In genomic region chr4:41712421-41713196, GRCm38 (mm10) we compare ENCODE assay signal across 8 mouse cellular contexts. TPM values are rescaled to one million over a fixed set of nuclear protein-coding genes. Genes with fewer than 3 reads are reported as not detected.
A peak's percentile ranks its signal among the peaks of the same experiment; 100 is the strongest.
DNase-seq lines count a peak whose midpoint lies in the region; ATAC-seq and TF ChIP-seq lines count a peak whose summit lies in the region.

No protein-coding gene starts in this region.

- TF ChIP-seq EP300 in lung, postnatal 0 days (IDR thresholded peaks at IDR 0.05), result no peak

- peak overlapping the region; percentile 77 for H3K27ac ChIP-seq in lung, postnatal 0 days (ENCODE audit: low read length)
- peak overlapping the region; percentile 96 for H3K27ac ChIP-seq in forebrain, embryonic 10.5 days
- peak overlapping the region; percentile 82; the same call in 1 of the 2 replicates for H3K27ac ChIP-seq in hindbrain, embryonic 12.5 days
- peak overlapping the region; percentile 61 for H3K27ac ChIP-seq in limb, embryonic 15.5 days
- H3K27ac ChIP-seq in stomach, embryonic 14.5 days (ENCODE audit: low read length), result peak overlapping the region; percentile 59; the same call in 1 of the 2 replicates

- H3K36me3 ChIP-seq in lung, postnatal 0 days (ENCODE audit: insufficient read depth, low read length), result peaks cover under 1% of the 10 kb centered on the region; the same call in 1 of the 2 replicates
- peaks cover 49% of the 10 kb centered on the region for H3K36me3 ChIP-seq in forebrain, embryonic 10.5 days (replicated peaks)
- H3K36me3 ChIP-seq in hindbrain, embryonic 12.5 days, result peaks cover 15% of the 10 kb centered on the region
- peaks cover 26% of the 10 kb centered on the region for H3K36me3 ChIP-seq in limb, embryonic 15.5 days
- H3K36me3 ChIP-seq in stomach, embryonic 14.5 days (ENCODE audit: control insufficient read depth, insufficient read depth, low read length), result peaks cover 20% of the 10 kb centered on the region; the same call in 1 of the 2 replicates

- peak overlapping the region; percentile 79 for H3K4me3 ChIP-seq in lung, postnatal 0 days (ENCODE audit: low read depth, low read length)
- peak overlapping the region; percentile 75 for H3K4me3 ChIP-seq in forebrain, embryonic 10.5 days
- H3K4me3 ChIP-seq in hindbrain, embryonic 12.5 days, result peak overlapping the region; percentile 77
- peak overlapping the region; percentile 55 for H3K4me3 ChIP-seq in limb, embryonic 15.5 days
- peak overlapping the region; percentile 80 for H3K4me3 ChIP-seq in stomach, embryonic 14.5 days (ENCODE audit: low read depth, low read length)

- no peak for ATAC-seq in lung, postnatal 0 days
- no peak for ATAC-seq in hindbrain, embryonic 12.5 days (ENCODE audit: low FRiP score)
- no peak for ATAC-seq in limb, embryonic 15.5 days (ENCODE audit: insufficient number of reproducible peaks, low FRiP score, low TSS enrichment, low read depth)
- ATAC-seq in stomach, embryonic 14.5 days (ENCODE audit: insufficient number of reproducible peaks, insufficient read depth, low FRiP score, low read depth), result no peak

- H3K4me1 ChIP-seq in lung, postnatal 0 days (ENCODE audit: insufficient read depth, low read depth, low read length), result peaks cover 13% of the 10 kb centered on the region; the same call in 1 of the 2 replicates
- H3K4me1 ChIP-seq in forebrain, embryonic 10.5 days, result peaks cover 65% of the 10 kb centered on the region
- peaks cover 34% of the 10 kb centered on the region for H3K4me1 ChIP-seq in hindbrain, embryonic 12.5 days
- H3K4me1 ChIP-seq in limb, embryonic 15.5 days, result peaks cover 50% of the 10 kb centered on the region
- peaks cover 10% of the 10 kb centered on the region; the same call in 1 of the 2 replicates for H3K4me1 ChIP-seq in stomach, embryonic 14.5 days (ENCODE audit: control insufficient read depth, insufficient read depth, low read length)

- no peak for TF ChIP-seq CTCF in lung, postnatal 0 days (IDR thresholded peaks at IDR 0.05)

- H3K27me3 ChIP-seq in lung, postnatal 0 days (replicated peaks; ENCODE audit: insufficient read depth, low read length), result no peaks in the 10 kb centered on the region
- peaks cover 4% of the 10 kb centered on the region; the same call in 1 of the 2 replicates for H3K27me3 ChIP-seq in forebrain, embryonic 10.5 days (ENCODE audit: poor library complexity, severe bottlenecking)
- no peaks in the 10 kb centered on the region for H3K27me3 ChIP-seq in hindbrain, embryonic 12.5 days
- peaks cover 2% of the 10 kb centered on the region for H3K27me3 ChIP-seq in limb, embryonic 15.5 days
- H3K27me3 ChIP-seq in stomach, embryonic 14.5 days (ENCODE audit: control insufficient read depth, insufficient read depth, low read length), result no peaks in the 10 kb centered on the region

- peak overlapping the region; percentile 88 for H3K9ac ChIP-seq in lung, postnatal 0 days (replicated peaks; ENCODE audit: low read depth)
- peak overlapping the region; percentile 80 for H3K9ac ChIP-seq in hindbrain, embryonic 12.5 days
- H3K9ac ChIP-seq in limb, embryonic 15.5 days, result peak overlapping the region; percentile 68
- H3K9ac ChIP-seq in stomach, embryonic 14.5 days (replicated peaks; ENCODE audit: low read depth, low read length), result peak overlapping the region; percentile 86

- DNase-seq in lung, postnatal 0 days (ENCODE audit: low spot score), result peak; percentile 15
- DNase-seq in lung, adult 18-20 months, result no peak
- DNase-seq in forebrain, embryonic 10.5 days (ENCODE audit: extremely low spot score, low spot score), result no peak
- DNase-seq in ovary, postnatal 14 days (ENCODE audit: low spot score), result no peak
- DNase-seq in left cerebral cortex, adult 18-20 months (ENCODE audit: low spot score in 2 of 2), result no peak

- peak overlapping the region; percentile 93 for H3K4me2 ChIP-seq in lung, postnatal 0 days (replicated peaks; ENCODE audit: low read depth, low read length)
- H3K4me2 ChIP-seq in hindbrain, embryonic 12.5 days (replicated peaks), result peak overlapping the region; percentile 84
- H3K4me2 ChIP-seq in limb, embryonic 15.5 days, result peak overlapping the region; percentile 84
- H3K4me2 ChIP-seq in stomach, embryonic 14.5 days (replicated peaks; ENCODE audit: low read depth, low read length), result peak overlapping the region; percentile 91

- 30% methylated on average over 31 of the region's 31 CpGs for WGBS in lung, postnatal 0 days
- WGBS in forebrain, embryonic 10.5 days, result 55% methylated on average over 31 of the region's 31 CpGs
- 49% methylated on average over 31 of the region's 31 CpGs for WGBS in hindbrain, embryonic 12.5 days
- 35% methylated on average over 31 of the region's 31 CpGs for WGBS in limb, embryonic 15.5 days
- whole genome bisulfite sequencing in stomach, embryonic 14.5 days, result 37% methylated on average over 31 of the region's 31 CpGs

- no peaks in the 10 kb centered on the region for H3K9me3 ChIP-seq in lung, postnatal 0 days (ENCODE audit: low read length)
- H3K9me3 ChIP-seq in forebrain, embryonic 10.5 days, result no peaks in the 10 kb centered on the region
- H3K9me3 ChIP-seq in hindbrain, embryonic 12.5 days (replicated peaks), result no peaks in the 10 kb centered on the region
- no peaks in the 10 kb centered on the region for H3K9me3 ChIP-seq in limb, embryonic 15.5 days
- H3K9me3 ChIP-seq in stomach, embryonic 14.5 days (ENCODE audit: control insufficient read depth, low read depth, low read length), result no peaks in the 10 kb centered on the region

RNA-seq across cellular contexts. Expression of gene Rpp25l, which starts 0.7 kb away (rescaled TPM):
- 45.6 and 51.8 TPM in 2 replicates for polyA plus RNA-seq in lung, postnatal 0 days (2015; fragmentation: Nextera tagmentation; extraction: Ambion mirVana)
- 97.3 and 98.1 TPM in 2 replicates for polyA plus RNA-seq in forebrain, embryonic 10.5 days (2016; fragmentation: Nextera tagmentation; extraction: Ambion mirVana)
- polyA plus RNA-seq in hindbrain, embryonic 12.5 days (2016; fragmentation: Nextera tagmentation; extraction: Ambion mirVana), result 55.6 and 66.5 TPM in 2 replicates
- polyA plus RNA-seq in limb, embryonic 15.5 days (2015; fragmentation: Nextera tagmentation; extraction: Ambion mirVana), result 66.0 and 69.1 TPM in 2 replicates
- 65.3 and 71.5 TPM in 2 replicates for polyA plus RNA-seq in stomach, embryonic 14.5 days (2014; fragmentation: Nextera tagmentation; extraction: Ambion mirVana)
- total RNA-seq in left cerebral cortex, adult 18-20 months (2021), result 10 to 100 TPM; 32.5 to 37.1 TPM

RNA-seq across cellular contexts. Expression of gene Dctn3, which starts 10.4 kb away (rescaled TPM):
- 143 and 151 TPM in 2 replicates for polyA plus RNA-seq in lung, postnatal 0 days (2015; fragmentation: Nextera tagmentation; extraction: Ambion mirVana)
- polyA plus RNA-seq in forebrain, embryonic 10.5 days (2016; fragmentation: Nextera tagmentation; extraction: Ambion mirVana), result 141 and 142 TPM in 2 replicates
- polyA plus RNA-seq in hindbrain, embryonic 12.5 days (2016; fragmentation: Nextera tagmentation; extraction: Ambion mirVana), result 191 and 199 TPM in 2 replicates
- polyA plus RNA-seq in limb, embryonic 15.5 days (2015; fragmentation: Nextera tagmentation; extraction: Ambion mirVana), result 113 and 123 TPM in 2 replicates
- polyA plus RNA-seq in stomach, embryonic 14.5 days (2014; fragmentation: Nextera tagmentation; extraction: Ambion mirVana), result 121 and 126 TPM in 2 replicates
- total RNA-seq in left cerebral cortex, adult 18-20 months (2021), result 100 to 1,000 TPM; 166 to 172 TPM

RNA-seq across cellular contexts. Expression of gene Il11ra1, which starts 12.8 kb away (rescaled TPM):
- 62.1 and 72.6 TPM in 2 replicates for polyA plus RNA-seq in lung, postnatal 0 days (2015; fragmentation: Nextera tagmentation; extraction: Ambion mirVana)
- polyA plus RNA-seq in forebrain, embryonic 10.5 days (2016; fragmentation: Nextera tagmentation; extraction: Ambion mirVana), result 82.0 and 90.0 TPM in 2 replicates
- 125 and 141 TPM in 2 replicates for polyA plus RNA-seq in hindbrain, embryonic 12.5 days (2016; fragmentation: Nextera tagmentation; extraction: Ambion mirVana)
- 431 and 444 TPM in 2 replicates for polyA plus RNA-seq in limb, embryonic 15.5 days (2015; fragmentation: Nextera tagmentation; extraction: Ambion mirVana)
- polyA plus RNA-seq in stomach, embryonic 14.5 days (2014; fragmentation: Nextera tagmentation; extraction: Ambion mirVana), result 162 TPM in 2 replicates
- 10 to 100 TPM; 37.2 to 44.3 TPM for total RNA-seq in left cerebral cortex, adult 18-20 months (2021)

RNA-seq across cellular contexts. Expression of gene Cntfr, which starts 15.7 kb away (rescaled TPM):
- polyA plus RNA-seq in lung, postnatal 0 days (2015; fragmentation: Nextera tagmentation; extraction: Ambion mirVana), result 0.77 and 1.1 TPM in 2 replicates
- polyA plus RNA-seq in forebrain, embryonic 10.5 days (2016; fragmentation: Nextera tagmentation; extraction: Ambion mirVana), result 19.4 and 21.9 TPM in 2 replicates
- 28.8 and 35.9 TPM in 2 replicates for polyA plus RNA-seq in hindbrain, embryonic 12.5 days (2016; fragmentation: Nextera tagmentation; extraction: Ambion mirVana)
- polyA plus RNA-seq in limb, embryonic 15.5 days (2015; fragmentation: Nextera tagmentation; extraction: Ambion mirVana), result 7.1 and 9.0 TPM in 2 replicates
- 9.3 and 11.3 TPM in 2 replicates for polyA plus RNA-seq in stomach, embryonic 14.5 days (2014; fragmentation: Nextera tagmentation; extraction: Ambion mirVana)
- 100 to 1,000 TPM; 117 to 131 TPM for total RNA-seq in left cerebral cortex, adult 18-20 months (2021)

RNA-seq across cellular contexts. Expression of gene Arid3c, which starts 18.3 kb away (rescaled TPM):
- 0.06 TPM in 1 of 2 replicates, not detected in the other for polyA plus RNA-seq in lung, postnatal 0 days (2015; fragmentation: Nextera tagmentation; extraction: Ambion mirVana)
- polyA plus RNA-seq in forebrain, embryonic 10.5 days (2016; fragmentation: Nextera tagmentation; extraction: Ambion mirVana), result 1.1 and 1.4 TPM in 2 replicates
- 1.1 TPM in 2 replicates for polyA plus RNA-seq in hindbrain, embryonic 12.5 days (2016; fragmentation: Nextera tagmentation; extraction: Ambion mirVana)
- not detected in 2 replicates for polyA plus RNA-seq in limb, embryonic 15.5 days (2015; fragmentation: Nextera tagmentation; extraction: Ambion mirVana)
- not detected in 2 replicates for polyA plus RNA-seq in stomach, embryonic 14.5 days (2014; fragmentation: Nextera tagmentation; extraction: Ambion mirVana)
- 1 to 10 TPM in 1 of 2 experiments, under 1 TPM in 1; 0.80 to 1.3 TPM for total RNA-seq in left cerebral cortex, adult 18-20 months (2021)
